Mouse (Mus musculus) kidney, adult 2 months (tissue): ENCODE measurements around the gene Evx2. TPM values are rescaled to one million over a fixed set of nuclear protein-coding genes. Genes with fewer than 3 reads are reported as not detected.

Experiments used
- DNase-seq: peaks from one replicate; pipeline ENCODE4 v3.0.0; 2021
- H3K27ac ChIP-seq: fragments of 200-500 bp; 2 replicates; pipeline ENCODE4 v1.5.1; 2012; ENCODE audit warnings: low read depth, low read length, control low read depth, inconsistent platforms; ENCODE audit not compliant: insufficient read depth
- H3K27me3 ChIP-seq: fragments of 200-500 bp; replicated peaks from 2 replicates; pipeline ENCODE4 v1.6.1; 2012; ENCODE audit warnings: mild to moderate bottlenecking, moderate library complexity, low read length, inconsistent platforms; ENCODE audit not compliant: control insufficient read depth, insufficient read depth
- H3K36me3 ChIP-seq: fragments of 200-500 bp; 2 replicates; pipeline ENCODE4 v1.6.1; 2012; ENCODE audit warnings: mild to moderate bottlenecking, moderate library complexity, low read length, inconsistent platforms; ENCODE audit not compliant: control insufficient read depth, insufficient read depth
- H3K4me1 ChIP-seq: fragments of 200-500 bp; 2 replicates; pipeline ENCODE4 v1.6.1; 2011; ENCODE audit warnings: low read length; ENCODE audit not compliant: control insufficient read depth, insufficient read depth
- H3K4me3 ChIP-seq: fragments of 200-500 bp; 2 replicates; pipeline ENCODE4 v1.5.1; 2011; ENCODE audit warnings: mild to moderate bottlenecking, low read depth, low read length, control low read depth; ENCODE audit not compliant: insufficient read depth
- CTCF ChIP-seq: fragments of 200-500 bp; conservative IDR thresholded peaks from 2 replicates; pipeline ENCODE4 v1.5.1; 2011; ENCODE audit warnings: low read depth, mild to moderate bottlenecking, control low read depth, low read length, moderate library complexity, mixed read lengths; ENCODE audit not compliant: insufficient read depth, insufficient read length
- POLR2A ChIP-seq: fragments of 200-500 bp; IDR thresholded peaks from one replicate; pipeline ENCODE4 v1.6.1; 2011; ENCODE audit warnings: low read depth, low read length, control low read depth
- WGBS: fragments of 180-500 bp; shearing (Covaris S2); methylation state at CpG from one replicate; pipeline ENCODE4 v1.1.7; 2018; 5-methylcytosine and 5-hydroxymethylcytosine counted together
- polyA plus RNA-seq: library from polyadenylated mRNA; depleted of rRNA; stranded (reverse); fragments of >200 nt; gene quantifications from 2 replicates; pipeline ENCODE4 v1.2.3, GENCODE M21; 2012

Evx2 gene
- polyA plus RNA-seq, 1 experiment = not detected

- peak overlapping the region; percentile 5; the same call in 1 of the 2 replicates for H3K4me3 ChIP-seq
- no peaks in the 10 kb centered on the region for H3K4me1 ChIP-seq
- DNase-seq = peak; percentile 40
- no peaks in the 10 kb centered on the region for H3K36me3 ChIP-seq
- WGBS = 1% methylated on average over 73 of the region's 74 CpGs
- TF ChIP-seq CTCF (no peak), POLR2A (no peak)
- no peak overlapping the region for H3K27ac ChIP-seq
- peaks cover 11% of the 10 kb centered on the region for H3K27me3 ChIP-seq
These were observed 9.2 kb upstream of the Evx2 start for GRCm38 (mm10) chr2:74668370-74669229.

DNA sequence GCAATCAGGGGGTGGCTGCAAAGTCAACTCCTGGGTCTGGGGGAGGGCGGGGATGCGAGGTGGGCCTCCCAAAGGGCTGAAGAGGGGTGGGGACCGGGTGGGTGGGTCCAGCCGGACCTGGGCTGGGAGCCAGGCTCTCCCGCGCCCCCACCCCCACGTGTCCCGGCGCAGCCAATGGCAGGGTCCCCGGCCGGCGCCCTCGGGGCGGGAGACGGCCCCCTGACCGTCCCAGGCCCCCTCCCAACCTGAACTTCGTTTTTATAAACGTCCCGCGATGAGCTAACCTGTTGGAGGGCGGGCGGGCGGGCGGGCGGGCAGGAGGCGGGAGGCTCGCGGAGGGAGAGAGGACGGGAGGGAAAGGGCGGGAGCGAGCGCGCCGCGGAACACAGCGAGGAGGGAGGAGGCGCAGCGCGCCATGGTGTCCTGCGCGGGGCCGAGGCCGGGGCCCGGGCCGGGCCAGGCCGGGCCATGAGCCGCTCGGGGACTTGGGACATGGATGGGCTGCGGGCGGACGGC lies 8.5 kb upstream of the Evx2 start, which contains the start of gene Hoxd13:
TSS of gene Hoxd13 (plus strand) at position 469 of the 516 bp plus-strand sequence.
- no peak within 1 kb of the TSS for H3K27ac ChIP-seq
- H3K4me1 ChIP-seq = no peaks in the 10 kb centered on the region
- H3K4me3 ChIP-seq = peak within 1 kb of the TSS; percentile 5; the same call in 1 of the 2 replicates
- no peak for DNase-seq
- no peaks in the 10 kb centered on the region for H3K36me3 ChIP-seq
- 1% methylated on average over 23 of the region's 51 CpGs for WGBS
- no peak for TF ChIP-seq CTCF
- TF ChIP-seq POLR2A = no peak
- peaks cover 10% of the 10 kb centered on the region for H3K27me3 ChIP-seq

- WGBS = 10% methylated on average over 36 of the region's 36 CpGs
- TF ChIP-seq CTCF (no peak), POLR2A (no peak)
- Histone ChIP-seq H3K27ac (no peak overlapping the region), H3K36me3 (no peaks in the 10 kb centered on the region), H3K27me3 (peaks cover 10% of the 10 kb centered on the region), H3K4me3 (no peak overlapping the region), H3K4me1 (no peaks in the 10 kb centered on the region)
- DNase-seq = no peak
These were observed 8.0 kb upstream of the Evx2 start for GRCm38 (mm10) chr2:74667191-74667841.

GRCm38 (mm10) chr2:74666411-74666810 lies 7.1 kb upstream of the Evx2 start:
- no peak for DNase-seq
- TF ChIP-seq POLR2A (no peak), CTCF (no peak)
- Histone ChIP-seq H3K27me3 (peaks cover 12% of the 10 kb centered on the region), H3K36me3 (no peaks in the 10 kb centered on the region), H3K4me3 (no peak overlapping the region), H3K27ac (no peak overlapping the region), H3K4me1 (no peaks in the 10 kb centered on the region)
- WGBS = 6% methylated on average over 7 of the region's 7 CpGs

DNA sequence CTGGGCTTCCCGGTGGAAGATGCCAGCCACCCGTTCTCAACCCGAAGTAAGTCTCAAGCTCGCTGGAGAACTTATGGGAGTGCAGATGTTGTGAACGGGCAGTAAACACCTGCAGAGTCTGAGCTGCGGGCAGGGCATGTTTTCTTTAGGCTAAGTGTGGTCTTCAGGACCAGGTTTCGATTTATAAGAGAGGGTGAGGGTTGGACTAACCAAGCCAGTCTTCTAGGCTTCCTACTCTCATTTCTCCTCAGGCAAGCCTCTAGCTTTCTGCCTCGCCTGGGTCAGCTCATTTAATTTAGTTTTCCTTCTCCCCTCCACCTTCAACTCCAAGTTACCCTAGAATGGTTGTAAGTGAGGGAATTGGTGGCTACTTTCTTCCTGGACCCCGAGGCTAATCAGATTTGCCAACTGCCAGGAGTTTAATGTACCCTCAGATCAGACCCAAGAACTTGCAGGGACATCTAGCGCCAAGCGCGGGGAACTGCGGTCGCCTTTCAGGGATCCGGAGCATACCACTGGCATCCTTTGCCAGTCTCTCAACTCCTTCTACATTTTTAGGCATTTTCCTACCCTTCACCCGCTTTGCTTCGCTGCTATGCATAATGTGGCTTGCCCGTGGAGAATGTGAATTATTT lies 4.1 kb upstream of the Evx2 start:
- TF ChIP-seq CTCF = peak; percentile 66
- no peak for TF ChIP-seq POLR2A
- Histone ChIP-seq H3K27me3 (peaks cover 19% of the 10 kb centered on the region), H3K27ac (no peak overlapping the region), H3K36me3 (no peaks in the 10 kb centered on the region), H3K4me1 (no peaks in the 10 kb centered on the region), H3K4me3 (no peak overlapping the region)
- WGBS = 2% methylated on average over 18 of the region's 18 CpGs
- peak; percentile 72 for DNase-seq

- Histone ChIP-seq H3K4me1 (no peaks in the 10 kb centered on the region), H3K36me3 (no peaks in the 10 kb centered on the region), H3K27ac (no peak overlapping the region), H3K4me3 (no peak overlapping the region), H3K27me3 (peaks cover 19% of the 10 kb centered on the region)
- TF ChIP-seq POLR2A = no peak
- peak; percentile 36; the same call in 1 of the 2 replicates for TF ChIP-seq CTCF
- 3% methylated on average over 14 of the region's 14 CpGs for WGBS
- peak; percentile 29 for DNase-seq
These were observed 2.3 kb upstream of the Evx2 start for GRCm38 (mm10) chr2:74661685-74662084.
